ENCODE assay signal across 33 mouse cellular contexts in the genomic region with DNA sequence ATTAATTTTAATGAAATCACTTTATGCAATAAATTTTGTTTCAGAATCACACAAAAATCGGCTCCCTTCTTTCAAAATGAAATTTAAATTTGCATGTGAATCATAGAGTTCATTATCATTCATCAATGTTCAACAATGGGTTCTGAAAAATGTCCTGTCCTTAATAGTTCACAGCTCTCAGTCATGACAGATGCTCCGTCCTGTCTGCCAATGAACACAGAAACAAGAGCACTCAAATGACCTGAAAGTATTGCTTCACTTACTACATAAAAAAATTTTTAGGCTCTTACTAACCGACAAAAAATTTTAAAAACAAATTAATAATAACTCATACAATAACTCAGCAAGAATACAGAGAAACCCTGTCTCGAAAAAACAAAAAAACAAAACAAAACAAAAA. TPM values are rescaled to one million over a fixed set of nuclear protein-coding genes. Genes with fewer than 3 reads are reported as not detected.
DNase-seq lines count a peak whose midpoint lies in the region; ATAC-seq and TF ChIP-seq lines count a peak whose summit lies in the region.
"Had no signal": no experiment of that assay in that cellular context is flagged by ENCODE, and none has a peak within 500 bp of the region (broad histone marks: within the 10 kb centered on the region; RNA-seq: fewer than 3 reads in every experiment).

No protein-coding gene starts in this region.

- 0 out of 2 replicates have a peak, but pooled peaks cover 3% of the 10 kb centered on the region for H3K27me3 ChIP-seq in heart, embryonic 11.5 days (ENCODE audit: control insufficient read depth, insufficient read depth, low read length)
- H3K27me3 ChIP-seq in lung, postnatal 0 days (replicated peaks; ENCODE audit: insufficient read depth, low read length), result no peaks in the 10 kb centered on the region
- H3K27me3 ChIP-seq: stomach, embryonic 15.5 days had no signal

- 80% methylated on average over 4 of the region's 4 CpGs for WGBS in heart, embryonic 11.5 days (ENCODE audit: insufficient replicate concordance)
- WGBS in lung, postnatal 0 days, result 62% methylated on average over 4 of the region's 4 CpGs

- ATAC-seq in heart, embryonic 11.5 days (replicated peaks; ENCODE audit: insufficient number of reproducible peaks, low FRiP score, low TSS enrichment), result no peak
- ATAC-seq in lung, postnatal 0 days, result no peak
- ATAC-seq: forebrain, embryonic 13.5 days; intestine, embryonic 16.5 days had no signal

- no peak for TF ChIP-seq CTCF in gastrocnemius, adult 2 months (IDR thresholded peaks at IDR 0.05)
- TF ChIP-seq CTCF in lung, postnatal 0 days (IDR thresholded peaks at IDR 0.05), result no peak

- no peaks in the 10 kb centered on the region for H3K36me3 ChIP-seq in heart, embryonic 11.5 days (ENCODE audit: control insufficient read depth, insufficient read depth, low read length)
- H3K36me3 ChIP-seq in lung, postnatal 0 days (ENCODE audit: insufficient read depth, low read length), result no peaks in the 10 kb centered on the region
- H3K36me3 ChIP-seq: hindbrain, embryonic 12.5 days; liver, embryonic 15.5 days; lung, embryonic 15.5 days; stomach, embryonic 15.5 days had no signal

- peaks cover 3% of the 10 kb centered on the region; the same call in 1 of the 2 replicates for H3K4me1 ChIP-seq in heart, embryonic 11.5 days (ENCODE audit: control insufficient read depth, insufficient read depth, low read length)
- peaks cover 3% of the 10 kb centered on the region; the same call in 1 of the 2 replicates for H3K4me1 ChIP-seq in lung, postnatal 0 days (ENCODE audit: insufficient read depth, low read depth, low read length)

- no peak for TF ChIP-seq EP300 in lung, postnatal 0 days (IDR thresholded peaks at IDR 0.05)

- intact Hi-C loops in gastrocnemius, adult 2 months (cut with DNase I), result no loop called here

- H3K4me3 ChIP-seq in gastrocnemius, adult 2 months, result peak overlapping the region; percentile 21
- no peak overlapping the region for H3K4me3 ChIP-seq in heart, embryonic 11.5 days (ENCODE audit: low read depth, low read length)
- no peak overlapping the region for H3K4me3 ChIP-seq in lung, postnatal 0 days (ENCODE audit: low read depth, low read length)
- H3K4me3 ChIP-seq: erythroblast, embryonic 14.5 days; forebrain, embryonic 13.5 days; hindbrain, embryonic 12.5 days; liver, embryonic 15.5 days; lung, embryonic 15.5 days; stomach, embryonic 15.5 days had no signal

- no peak overlapping the region for H3K4me2 ChIP-seq in heart, embryonic 11.5 days
- H3K4me2 ChIP-seq in lung, postnatal 0 days (replicated peaks; ENCODE audit: low read depth, low read length), result no peak overlapping the region
- H3K4me2 ChIP-seq: forebrain, embryonic 13.5 days; hindbrain, embryonic 12.5 days; lung, embryonic 15.5 days; stomach, embryonic 15.5 days had no signal

- H3K9me3 ChIP-seq in heart, embryonic 11.5 days (replicated peaks; ENCODE audit: control insufficient read depth, low read length), result no peaks in the 10 kb centered on the region
- H3K9me3 ChIP-seq in lung, postnatal 0 days (ENCODE audit: low read length), result no peaks in the 10 kb centered on the region
- H3K9me3 ChIP-seq: forebrain, embryonic 13.5 days; G1E; hindbrain, embryonic 12.5 days; liver, embryonic 15.5 days; lung, embryonic 15.5 days; stomach, embryonic 15.5 days had no signal

- no peak overlapping the region for H3K9ac ChIP-seq in heart, embryonic 11.5 days (ENCODE audit: low read depth, low read length)
- no peak overlapping the region for H3K9ac ChIP-seq in lung, postnatal 0 days (replicated peaks; ENCODE audit: low read depth)
- H3K9ac ChIP-seq: forebrain, embryonic 13.5 days; hindbrain, embryonic 12.5 days; liver, embryonic 15.5 days; lung, embryonic 15.5 days; stomach, embryonic 15.5 days had no signal

- H3K27ac ChIP-seq in gastrocnemius, adult 2 months, result peak overlapping the region; percentile 77
- no peak overlapping the region for H3K27ac ChIP-seq in heart, embryonic 11.5 days (ENCODE audit: low read depth, low read length)
- no peak overlapping the region for H3K27ac ChIP-seq in lung, postnatal 0 days (ENCODE audit: low read length)
- H3K27ac ChIP-seq: forebrain, embryonic 13.5 days; hindbrain, embryonic 12.5 days; kidney, postnatal 0 days; liver, embryonic 15.5 days; lung, embryonic 15.5 days; stomach, embryonic 15.5 days had no signal

- peak; percentile 31 for DNase-seq in gastrocnemius, adult 2 months
- no peak for DNase-seq in gastrocnemius, postnatal 10 days
- DNase-seq in heart, adult 8-10 months (ENCODE audit: low spot score), result peak; percentile 27
- DNase-seq in lung, postnatal 0 days (ENCODE audit: low spot score), result peak; percentile 22
- DNase-seq in lung, postnatal 36 days, result no peak
- DNase-seq in fat pad, adult 2 months (ENCODE audit: extremely low read depth, low read depth, low spot score), result peak; percentile 30
- no peak for DNase-seq in frontal cortex, postnatal 36 days (ENCODE audit: low spot score in 2 of 2)
- DNase-seq: adrenal gland, postnatal 25 days; cerebellum, adult 2 months; cerebellum, postnatal 14 days; kidney, adult 8-10 months; kidney, postnatal 4 days; layer of hippocampus, postnatal 36 days; left cerebral cortex, postnatal 4 days; midbrain, embryonic 14.5 days; retina, postnatal 1 day; right cerebral cortex, postnatal 14 days had no signal

RNA-seq across cellular contexts. Expression of gene Etfa, which starts 3.3 kb away (rescaled TPM):
- 100 to 1,000 TPM; 217 to 370 TPM for total RNA-seq in gastrocnemius, adult 2 months (2021)
- 100 to 1,000 TPM; 216 to 261 TPM for total RNA-seq in gastrocnemius, postnatal 10 days (2021)
- total RNA-seq in heart, adult 8-10 months (2022), result 1,000 to 10,000 TPM in 2 of 4 experiments, 100 to 1,000 TPM in 2; 853 to 1,095 (median 1,008) TPM
- polyA plus RNA-seq in heart, embryonic 11.5 days (2014; fragmentation: Nextera tagmentation; extraction: Ambion mirVana), result 283 and 296 TPM in 2 replicates
- 175 and 196 TPM in 2 replicates for polyA plus RNA-seq in lung, postnatal 0 days (2015; fragmentation: Nextera tagmentation; extraction: Ambion mirVana)

RNA-seq across cellular contexts. Expression of gene Isl2, which starts 29.8 kb away (rescaled TPM):
- not detected for total RNA-seq in gastrocnemius, adult 2 months (2021)
- total RNA-seq in gastrocnemius, postnatal 10 days (2021), result not detected
- total RNA-seq in heart, adult 8-10 months (2022), result not detected
- 0.69 and 2.1 TPM in 2 replicates for polyA plus RNA-seq in heart, embryonic 11.5 days (2014; fragmentation: Nextera tagmentation; extraction: Ambion mirVana)
- 0.07 TPM in 1 of 2 replicates, not detected in the other for polyA plus RNA-seq in lung, postnatal 0 days (2015; fragmentation: Nextera tagmentation; extraction: Ambion mirVana)
- total RNA-seq: adrenal gland, adult 18-20 months; adrenal gland, postnatal 25 days; G1E; gastrocnemius, adult 18-20 months; granulocyte monocyte progenitor cell, adult 5-6 weeks; layer of hippocampus, postnatal 36 days; left cerebral cortex, postnatal 4 days; monocyte, adult 5-6 weeks had no signal
- polyA plus RNA-seq: cortical plate, adult 2 months; erythroblast, embryonic 14.5 days; forebrain, embryonic 13.5 days; heart, postnatal 0 days; kidney, postnatal 0 days had no signal

Comparison
In these comparisons a context has a peak if more than half of its experiments do, and no peak if none do; other contexts are left out.
1. DNase-seq: peak in gastrocnemius, adult 2 months (single experiment), heart, adult 8-10 months (single experiment), lung, postnatal 0 days (single experiment) and fat pad, adult 2 months (single experiment); none in gastrocnemius, postnatal 10 days (single experiment), lung, postnatal 36 days (single experiment) and frontal cortex, postnatal 36 days (0 of 2).